Mouse (Mus musculus) splenic B cell, adult 2 months (primary cell): Measurements from ENCODE around the gene Fut8.

Experiments used
- DNase-seq: peaks from one replicate; pipeline ENCODE4 v3.0.0-alpha.2; 2011; ENCODE audit warnings: low read depth, low spot score
- H3K27me3 ChIP-seq: 2 replicates; pipeline ENCODE4 v1.6.1; 2012; ENCODE audit warnings: mild to moderate bottlenecking, low read length, moderate library complexity, mixed read lengths; ENCODE audit not compliant: control insufficient read depth, poor library complexity, insufficient read depth, severe bottlenecking
- H3K36me3 ChIP-seq: 2 replicates; pipeline ENCODE4 v1.6.1; 2012; ENCODE audit warnings: mild to moderate bottlenecking, low read length, moderate library complexity, mixed read lengths; ENCODE audit not compliant: control insufficient read depth, poor library complexity, insufficient read depth, severe bottlenecking

Gene Fut8

GRCm38 (mm10) chr12:77306759-77307314 is 68.9 kb downstream of the Fut8 start:
- Histone ChIP-seq H3K27me3 (no peaks in the 10 kb centered on the region), H3K36me3 (no peaks in the 10 kb centered on the region)
- DNase-seq = no peak

GRCm38 (mm10) chr12:77309507-77309906 is 71.6 kb downstream of the Fut8 start:
- Histone ChIP-seq H3K27me3 (no peaks in the 10 kb centered on the region), H3K36me3 (no peaks in the 10 kb centered on the region)
- peak; percentile 29 for DNase-seq

- DNase-seq = no peak
- H3K27me3 ChIP-seq = no peaks in the 10 kb centered on the region
- H3K36me3 ChIP-seq = no peaks in the 10 kb centered on the region
These were observed 75.6 kb downstream of the Fut8 start for GRCm38 (mm10) chr12:77313502-77313901.

GRCm38 (mm10) chr12:77324142-77324541 is 86.2 kb downstream of the Fut8 start:
- DNase-seq = no peak
- H3K27me3 ChIP-seq = no peaks in the 10 kb centered on the region
- no peaks in the 10 kb centered on the region for H3K36me3 ChIP-seq

GRCm38 (mm10) chr12:77346521-77346920 is 108.6 kb downstream of the Fut8 start:
- H3K27me3 ChIP-seq = no peaks in the 10 kb centered on the region
- no peak for DNase-seq
- H3K36me3 ChIP-seq = no peaks in the 10 kb centered on the region

- no peak for DNase-seq
- Histone ChIP-seq H3K36me3 (no peaks in the 10 kb centered on the region), H3K27me3 (no peaks in the 10 kb centered on the region)
These were observed 111.6 kb downstream of the Fut8 start for GRCm38 (mm10) chr12:77349543-77349942.

GRCm38 (mm10) chr12:77415720-77416119 is 177.8 kb downstream of the Fut8 start:
- no peaks in the 10 kb centered on the region for H3K27me3 ChIP-seq
- no peaks in the 10 kb centered on the region for H3K36me3 ChIP-seq
- no peak for DNase-seq

- no peaks in the 10 kb centered on the region for H3K36me3 ChIP-seq
- H3K27me3 ChIP-seq = no peaks in the 10 kb centered on the region
- no peak for DNase-seq
These were observed 183.9 kb downstream of the Fut8 start for GRCm38 (mm10) chr12:77421667-77422393.

GRCm38 (mm10) chr12:77426093-77426492 is 188.2 kb downstream of the Fut8 start:
- H3K36me3 ChIP-seq = no peaks in the 10 kb centered on the region
- no peaks in the 10 kb centered on the region; the same call in 1 of the 2 replicates for H3K27me3 ChIP-seq
- no peak for DNase-seq

GRCm38 (mm10) chr12:77428165-77428564 is 190.2 kb downstream of the Fut8 start:
- DNase-seq = no peak
- H3K27me3 ChIP-seq = no peaks in the 10 kb centered on the region; the same call in 1 of the 2 replicates
- no peaks in the 10 kb centered on the region for H3K36me3 ChIP-seq

GRCm38 (mm10) chr12:77429381-77429780 is 191.5 kb downstream of the Fut8 start:
- Histone ChIP-seq H3K36me3 (no peaks in the 10 kb centered on the region), H3K27me3 (no peaks in the 10 kb centered on the region; the same call in 1 of the 2 replicates)
- DNase-seq = no peak

- H3K27me3 ChIP-seq = no peaks in the 10 kb centered on the region
- H3K36me3 ChIP-seq = no peaks in the 10 kb centered on the region
- DNase-seq = no peak
These were observed 198.8 kb downstream of the Fut8 start for GRCm38 (mm10) chr12:77436733-77437132.

GRCm38 (mm10) chr12:77450816-77451215 is 212.9 kb downstream of the Fut8 start:
- DNase-seq = no peak
- Histone ChIP-seq H3K27me3 (no peaks in the 10 kb centered on the region), H3K36me3 (peaks cover 2% of the 10 kb centered on the region; the same call in 1 of the 2 replicates)

- DNase-seq = no peak
- Histone ChIP-seq H3K27me3 (no peaks in the 10 kb centered on the region), H3K36me3 (no peaks in the 10 kb centered on the region)
These were observed 228.3 kb downstream of the Fut8 start for GRCm38 (mm10) chr12:77466178-77466577.

GRCm38 (mm10) chr12:77479931-77480330 is 242.0 kb downstream of the Fut8 start:
- no peaks in the 10 kb centered on the region for H3K27me3 ChIP-seq
- H3K36me3 ChIP-seq = peaks cover 2% of the 10 kb centered on the region; the same call in 1 of the 2 replicates
- no peak for DNase-seq
